Mouse (Mus musculus) testis, adult 2 months (tissue): ENCODE results near the gene Chd6. TPM values are rescaled to one million over a fixed set of nuclear protein-coding genes. Genes with fewer than 3 reads are reported as not detected.
A peak's percentile ranks its signal among the peaks of the same experiment; 100 is the strongest.

Experiments used
- H3K27ac ChIP-seq: fragments of 200-500 bp; 2 replicates; pipeline ENCODE4 v1.5.1; 2012; ENCODE audit warnings: low read depth, low read length; ENCODE audit not compliant: control insufficient read depth, insufficient read depth
- H3K27me3 ChIP-seq: fragments of 200-500 bp; 2 replicates; pipeline ENCODE4 v1.6.1; 2012; ENCODE audit warnings: mild to moderate bottlenecking, low read length, moderate library complexity; ENCODE audit not compliant: control insufficient read depth, insufficient read depth
- H3K36me3 ChIP-seq: fragments of 200-500 bp; 2 replicates; pipeline ENCODE4 v1.6.1; 2012; ENCODE audit warnings: mild to moderate bottlenecking, low read length; ENCODE audit not compliant: control insufficient read depth, insufficient read depth
- H3K4me1 ChIP-seq: fragments of 200-500 bp; 2 replicates; pipeline ENCODE4 v1.6.1; 2012; ENCODE audit warnings: low read length; ENCODE audit not compliant: control insufficient read depth, insufficient read depth
- H3K4me3 ChIP-seq: fragments of 200-500 bp; 2 replicates; pipeline ENCODE4 v1.5.1; 2012; ENCODE audit warnings: low read depth, mild to moderate bottlenecking, low read length, moderate library complexity, mixed read lengths; ENCODE audit not compliant: control insufficient read depth
- CTCF ChIP-seq: fragments of 200-500 bp; IDR thresholded peaks from 2 replicates; pipeline ENCODE4 v1.5.1; 2012; ENCODE audit warnings: low read depth, mild to moderate bottlenecking, inconsistent platforms, low read length, moderate library complexity; ENCODE audit not compliant: control insufficient read depth, insufficient read depth, insufficient replicate concordance
- POLR2A ChIP-seq: fragments of 200-500 bp; IDR thresholded peaks from 2 replicates; pipeline ENCODE4 v1.6.1; 2012; ENCODE audit warnings: low read depth, mild to moderate bottlenecking, inconsistent platforms, low read length, moderate library complexity; ENCODE audit not compliant: control insufficient read depth
- polyA plus RNA-seq: library from polyadenylated mRNA; depleted of rRNA; stranded (reverse); fragments of >200 nt; gene quantifications from 2 replicates; pipeline ENCODE4 v1.2.3, GENCODE M21; 2012

Chd6 gene
- polyA plus RNA-seq, 1 experiment = 3.3 TPM

DNA sequence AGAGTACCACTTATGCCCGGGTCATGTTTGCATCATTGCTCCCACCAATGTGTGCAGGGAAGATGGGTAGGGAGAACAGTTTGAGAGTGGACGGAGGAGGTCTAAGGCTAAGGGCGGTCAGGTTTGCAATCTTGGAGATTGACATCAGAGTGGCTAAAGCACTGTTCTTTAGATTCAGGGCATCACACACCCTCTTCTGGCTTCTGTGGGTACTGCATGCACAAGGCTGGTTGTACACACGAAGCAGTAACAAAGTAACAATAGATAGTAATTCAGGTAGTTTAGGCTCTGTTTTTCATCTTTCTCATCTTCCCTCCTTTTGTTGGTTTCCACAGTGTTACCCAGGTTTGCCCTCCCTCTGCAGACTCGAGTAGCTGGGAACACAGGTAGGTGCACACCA lies 177.5 kb downstream of the Chd6 start:
- TF ChIP-seq CTCF (no peak), POLR2A (no peak)
- Histone ChIP-seq H3K27ac (no peak overlapping the region), H3K4me3 (no peak overlapping the region), H3K27me3 (no peaks in the 10 kb centered on the region), H3K4me1 (no peaks in the 10 kb centered on the region), H3K36me3 (no peaks in the 10 kb centered on the region)

DNA sequence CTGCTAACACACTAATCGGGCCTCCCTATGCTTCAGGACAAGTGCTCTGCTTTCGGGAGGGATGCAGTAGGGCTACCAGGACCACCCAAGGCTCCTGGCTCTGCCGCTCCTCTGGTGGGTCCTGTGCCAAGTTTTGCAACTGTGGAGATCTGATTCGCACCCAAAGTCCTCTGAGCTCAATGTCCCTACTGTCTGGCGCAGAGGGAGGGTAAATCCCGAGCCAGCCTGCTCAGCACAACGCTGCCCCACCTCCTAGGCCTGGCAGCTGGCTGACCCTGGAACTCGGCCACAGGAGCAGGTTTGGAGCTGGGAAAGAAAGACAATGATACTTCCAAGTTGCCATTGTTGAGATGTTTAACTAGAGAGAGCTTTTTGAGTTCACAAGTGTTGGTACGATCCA lies 183.7 kb downstream of the Chd6 start:
- no peak for TF ChIP-seq POLR2A
- TF ChIP-seq CTCF = no peak
- no peak overlapping the region for H3K4me3 ChIP-seq
- H3K27ac ChIP-seq = no peak overlapping the region
- no peaks in the 10 kb centered on the region for H3K36me3 ChIP-seq
- H3K4me1 ChIP-seq = peaks cover 3% of the 10 kb centered on the region; the same call in 1 of the 2 replicates
- H3K27me3 ChIP-seq = no peaks in the 10 kb centered on the region

DNA sequence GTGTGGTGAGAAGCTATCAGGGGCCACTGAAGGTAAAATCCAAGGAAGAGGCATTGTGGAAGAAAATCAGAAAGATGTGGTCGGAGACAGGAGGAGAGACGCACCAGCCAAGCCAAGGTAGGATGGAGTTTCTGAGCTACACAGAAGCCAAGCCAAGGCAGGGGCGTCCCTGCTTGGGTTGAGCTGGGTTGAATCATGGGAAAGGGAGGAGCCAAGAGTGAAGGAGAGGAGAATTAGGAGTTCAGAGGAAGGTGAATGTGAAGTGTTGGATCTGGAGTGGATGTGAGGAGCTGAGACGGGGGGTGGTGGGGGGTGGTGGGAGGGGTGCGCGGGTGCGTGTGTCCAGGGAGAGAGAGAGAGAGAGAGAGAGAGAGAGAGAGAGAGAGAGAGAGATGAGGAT lies 187.6 kb downstream of the Chd6 start:
- H3K4me1 ChIP-seq = peaks cover 14% of the 10 kb centered on the region
- no peak overlapping the region for H3K27ac ChIP-seq
- H3K36me3 ChIP-seq = no peaks in the 10 kb centered on the region
- no peak for TF ChIP-seq POLR2A
- no peak overlapping the region for H3K4me3 ChIP-seq
- no peaks in the 10 kb centered on the region for H3K27me3 ChIP-seq

DNA sequence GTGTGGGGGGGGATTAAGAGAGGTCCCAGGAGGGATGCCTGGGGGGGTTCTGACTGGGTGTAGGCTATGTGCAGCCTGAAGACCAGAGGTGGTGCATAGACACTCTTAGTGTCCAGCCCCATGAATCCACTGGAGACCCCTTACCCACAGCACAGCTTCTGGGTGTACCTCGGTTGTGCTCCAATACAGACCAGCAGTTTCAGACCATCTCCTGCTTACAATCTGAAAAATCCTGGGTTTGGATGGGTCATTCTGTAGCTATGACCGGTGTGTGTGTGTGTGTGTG lies 190.0 kb downstream of the Chd6 start:
- Histone ChIP-seq H3K36me3 (no peaks in the 10 kb centered on the region), H3K4me3 (no peak overlapping the region), H3K4me1 (peaks cover 17% of the 10 kb centered on the region), H3K27me3 (no peaks in the 10 kb centered on the region), H3K27ac (no peak overlapping the region)
- TF ChIP-seq CTCF (no peak), POLR2A (no peak)

DNA sequence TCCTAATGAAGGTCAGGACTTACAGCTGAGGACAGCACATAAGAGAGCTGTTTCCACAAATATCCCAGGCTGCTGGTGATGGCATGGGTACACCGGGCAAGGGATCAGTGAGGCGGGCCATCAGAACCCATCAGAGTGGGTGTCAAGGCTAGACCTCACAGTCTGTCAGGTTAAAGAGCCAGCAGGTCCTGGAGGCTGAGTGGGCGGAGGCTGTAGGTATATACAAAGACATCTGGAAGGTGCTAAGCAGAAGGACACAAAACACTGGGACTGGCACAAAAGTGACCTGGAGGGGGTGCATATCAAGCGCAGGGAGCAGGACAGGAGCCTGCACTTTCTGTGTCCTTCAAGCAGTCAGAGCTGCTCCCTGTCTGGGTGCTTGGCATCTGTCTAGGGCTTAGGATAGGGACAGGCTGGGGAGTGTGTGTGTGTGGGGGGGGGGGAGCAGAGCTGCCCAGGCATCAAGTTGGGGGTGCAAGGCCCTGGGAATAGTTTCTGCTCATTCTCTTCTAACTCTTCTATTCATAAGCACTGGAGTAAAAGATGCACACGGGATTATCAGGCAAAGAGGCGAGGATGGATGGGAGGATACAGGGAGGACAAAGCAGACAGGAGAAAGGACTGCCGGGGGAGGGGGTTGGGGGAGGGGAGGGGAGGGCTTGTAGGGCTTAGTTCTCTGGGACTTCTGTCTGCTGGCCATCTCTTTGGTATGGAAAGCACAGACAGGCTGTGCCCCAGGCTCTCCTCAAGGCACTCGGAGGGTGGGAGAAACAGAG lies 190.5 kb downstream of the Chd6 start:
- peaks cover 17% of the 10 kb centered on the region for H3K4me1 ChIP-seq
- no peak overlapping the region for H3K4me3 ChIP-seq
- no peaks in the 10 kb centered on the region for H3K27me3 ChIP-seq
- no peak for TF ChIP-seq POLR2A
- no peaks in the 10 kb centered on the region for H3K36me3 ChIP-seq
- H3K27ac ChIP-seq = 0 out of 2 replicates have a peak overlapping the region, but pooled peaks have one; percentile 25

DNA sequence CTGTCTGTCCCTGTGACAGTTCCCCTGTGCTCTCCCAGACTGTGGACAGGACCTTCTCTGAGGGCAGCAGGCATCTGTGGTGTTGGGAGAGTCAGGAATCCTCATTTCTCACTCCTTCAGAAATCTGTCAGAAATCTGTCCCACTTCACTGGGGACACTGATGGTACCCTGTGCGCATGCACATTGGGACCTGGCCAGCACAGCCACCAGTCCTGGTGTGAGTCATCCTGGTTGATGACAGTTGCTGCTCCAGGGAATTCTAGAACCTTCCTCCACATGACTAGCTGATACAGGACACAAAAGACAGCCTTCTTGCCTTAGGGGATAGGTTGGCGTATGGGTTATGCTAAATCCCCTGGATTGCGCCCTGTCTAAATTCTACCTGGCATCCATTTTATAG lies 191.6 kb downstream of the Chd6 start:
- TF ChIP-seq POLR2A (no peak), CTCF (no peak)
- Histone ChIP-seq H3K27ac (peak overlapping the region; percentile 41), H3K36me3 (no peaks in the 10 kb centered on the region), H3K4me1 (peaks cover 22% of the 10 kb centered on the region), H3K4me3 (no peak overlapping the region), H3K27me3 (no peaks in the 10 kb centered on the region)

DNA sequence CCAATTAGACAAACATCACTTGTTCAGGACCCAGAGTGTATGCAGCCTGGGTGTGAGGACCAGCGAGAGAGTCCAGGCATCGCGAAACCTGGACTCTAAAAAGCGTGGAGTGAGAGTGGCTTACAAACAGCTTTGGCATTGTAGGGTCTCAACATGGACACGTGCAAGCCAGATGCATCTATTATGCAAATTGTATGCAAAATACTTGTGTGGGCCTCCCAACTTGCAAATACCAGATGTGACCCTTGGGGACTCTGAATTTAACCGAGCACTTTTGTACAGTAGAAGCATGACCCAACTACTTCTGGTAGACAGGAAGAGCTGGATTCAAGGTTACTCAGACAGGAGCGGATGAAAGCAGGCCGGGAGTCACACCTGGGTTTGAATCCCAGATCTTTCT lies 192.2 kb downstream of the Chd6 start:
- TF ChIP-seq POLR2A = no peak
- no peak for TF ChIP-seq CTCF
- Histone ChIP-seq H3K4me3 (no peak overlapping the region), H3K27ac (no peak overlapping the region), H3K36me3 (no peaks in the 10 kb centered on the region), H3K27me3 (no peaks in the 10 kb centered on the region), H3K4me1 (peaks cover 25% of the 10 kb centered on the region)

DNA sequence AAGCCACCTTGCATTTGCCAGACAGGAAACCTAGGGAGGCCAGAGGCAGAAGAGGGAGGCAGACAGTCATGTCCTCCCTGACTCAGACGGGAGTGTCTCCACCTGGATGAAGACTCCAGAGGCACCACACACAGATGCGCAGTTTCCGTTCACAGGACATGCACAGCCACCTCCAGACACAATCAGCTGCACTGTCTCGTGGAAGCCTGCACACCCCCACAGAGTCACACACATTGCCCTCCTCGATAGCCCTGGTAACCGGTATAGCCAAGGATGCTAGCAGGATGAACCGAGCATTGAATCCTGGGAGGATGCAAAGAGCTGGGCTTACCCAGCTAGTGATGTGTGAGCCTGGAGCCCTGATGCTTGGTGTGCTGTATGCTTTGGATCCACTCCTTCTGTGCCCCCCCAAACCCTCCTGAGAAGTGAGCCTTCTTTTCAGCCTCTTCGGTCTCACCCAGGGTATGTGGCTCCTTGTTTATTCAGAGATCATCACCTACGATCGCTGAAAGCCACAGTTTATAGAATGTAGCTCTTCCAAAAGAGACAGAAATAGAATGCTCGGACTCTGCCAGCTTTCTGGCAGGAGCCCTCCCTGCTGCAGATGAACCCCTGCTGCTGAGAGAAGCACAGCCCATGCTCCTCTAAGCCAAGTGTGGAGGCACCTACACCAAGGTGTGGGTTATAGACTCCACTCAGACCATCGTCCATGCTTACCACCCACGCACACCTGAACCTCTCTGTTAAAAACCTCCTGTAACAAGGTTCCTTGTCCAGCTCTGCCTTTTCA lies 192.9 kb downstream of the Chd6 start:
- Histone ChIP-seq H3K4me1 (peaks cover 29% of the 10 kb centered on the region), H3K4me3 (no peak overlapping the region), H3K36me3 (no peaks in the 10 kb centered on the region), H3K27me3 (no peaks in the 10 kb centered on the region), H3K27ac (no peak overlapping the region)
- TF ChIP-seq CTCF = no peak
- TF ChIP-seq POLR2A = no peak
